Mouse (Mus musculus): ENCODE results near the gene Cyp4f13.

Gene Cyp4f13

DNA sequence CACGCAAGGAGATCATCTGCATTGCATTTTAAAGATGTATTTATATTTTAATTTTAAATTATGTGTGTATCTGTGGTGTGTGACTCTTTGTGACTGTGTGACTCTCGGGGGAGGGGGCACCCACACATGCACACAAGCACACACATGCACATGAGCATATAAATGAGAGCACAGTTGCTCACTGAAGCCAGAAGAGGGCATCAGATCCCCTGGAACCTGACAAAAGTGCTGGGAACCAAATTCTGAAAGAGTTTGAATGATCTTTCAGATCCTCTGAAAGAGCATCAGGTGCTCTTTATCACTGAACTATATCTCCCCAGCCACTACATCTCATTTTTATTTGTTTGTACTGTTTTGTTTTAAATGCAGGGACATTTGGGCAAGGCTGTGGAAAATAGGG is 42.8 kb downstream of the Cyp4f13 start:
- DNase-seq, result no peak

DNA sequence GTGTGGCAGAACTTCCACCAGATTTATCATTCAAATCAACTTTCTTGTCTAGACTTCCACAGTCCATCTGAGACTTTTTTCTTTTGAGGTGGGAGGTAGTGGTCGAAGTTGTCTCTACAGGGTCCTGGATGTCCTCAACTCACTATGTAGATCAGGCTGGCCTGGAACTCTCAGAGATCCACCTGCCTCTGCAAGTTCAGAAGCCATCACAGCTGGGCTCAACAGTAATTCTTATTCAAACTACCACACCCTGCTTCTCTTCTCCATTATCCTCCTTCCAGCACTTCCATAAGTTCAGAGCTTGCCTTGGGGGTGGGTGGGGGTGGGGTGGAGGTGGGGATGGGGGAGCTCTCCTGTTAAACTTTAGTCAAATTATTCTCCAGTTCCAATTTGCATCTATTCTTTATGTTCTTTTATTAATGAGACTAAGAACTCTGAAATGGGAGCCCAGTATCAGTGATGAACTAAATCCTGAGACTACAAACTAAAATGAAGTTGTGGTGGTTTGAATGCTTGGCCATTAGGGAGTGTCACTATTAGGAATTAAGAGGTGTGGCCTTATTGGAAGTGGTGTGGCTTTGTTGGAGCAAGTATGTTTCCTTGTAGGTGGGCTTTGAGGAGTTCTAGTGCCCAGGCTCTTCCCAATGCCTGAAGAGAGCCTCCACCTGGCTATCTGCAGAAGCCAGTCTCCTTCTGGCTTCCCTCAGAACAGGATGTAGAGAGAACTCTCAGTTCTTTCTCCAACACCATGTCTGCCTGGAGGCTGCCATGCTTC is 45.3 kb downstream of the Cyp4f13 start:
- no peak for DNase-seq

- no peak for DNase-seq
Observed at GRCm38 (mm10) chr17:32895421-32895820, 51.8 kb downstream of the Cyp4f13 start.

- DNase-seq, result no peak
Observed at GRCm38 (mm10) chr17:32893901-32894300, 53.3 kb downstream of the Cyp4f13 start.

DNA sequence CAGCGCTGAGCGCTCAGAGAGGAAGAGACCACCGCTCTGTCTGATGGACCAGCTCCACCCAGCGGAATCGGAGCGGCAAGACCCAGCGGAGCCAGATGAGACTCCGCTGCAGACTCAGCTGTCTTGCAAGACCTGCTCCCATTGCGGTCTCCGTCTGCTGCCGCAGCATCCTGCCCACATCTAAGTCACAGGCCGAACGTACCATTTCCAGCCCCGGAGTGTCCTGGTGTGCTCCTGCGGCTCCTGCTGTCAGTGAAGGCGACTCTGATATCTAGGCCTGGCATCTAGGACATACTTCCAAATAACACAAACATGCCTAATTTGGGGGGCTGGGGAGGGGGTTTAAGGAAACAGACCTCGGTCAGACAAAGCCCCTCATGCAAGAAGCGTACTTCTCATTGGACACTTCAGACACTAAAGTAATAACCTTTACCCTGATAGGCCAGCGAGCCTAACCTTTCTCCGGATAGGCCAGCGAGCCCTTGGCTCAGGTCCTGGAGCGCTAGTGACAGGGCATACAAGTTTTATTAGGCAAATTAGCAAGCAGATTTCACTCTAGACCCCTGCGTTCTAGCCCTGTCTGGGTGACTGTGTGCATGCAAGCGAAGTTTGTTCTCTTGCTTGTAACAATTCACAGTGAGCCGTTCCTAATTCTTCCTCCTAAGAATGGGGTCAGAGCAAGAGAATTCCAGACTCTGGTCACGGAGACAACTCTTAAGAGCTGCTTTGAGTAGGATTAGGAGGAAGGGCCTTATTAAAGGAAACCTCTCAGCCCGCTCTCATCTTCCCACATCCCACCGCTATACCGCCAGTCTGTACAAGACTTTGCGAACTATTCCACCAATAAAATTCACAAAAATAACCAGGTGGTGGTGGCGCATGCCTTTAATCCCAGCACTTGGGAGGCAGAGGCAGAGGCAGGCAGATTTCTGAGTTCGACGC is 55.7 kb downstream of the Cyp4f13 start, which contains the start of gene Zfp870:
Gene Zfp870, minus strand, starts transcription at position 404 of the 942 bp plus-strand sequence.
- DNase-seq, result peak; percentile 89

DNA sequence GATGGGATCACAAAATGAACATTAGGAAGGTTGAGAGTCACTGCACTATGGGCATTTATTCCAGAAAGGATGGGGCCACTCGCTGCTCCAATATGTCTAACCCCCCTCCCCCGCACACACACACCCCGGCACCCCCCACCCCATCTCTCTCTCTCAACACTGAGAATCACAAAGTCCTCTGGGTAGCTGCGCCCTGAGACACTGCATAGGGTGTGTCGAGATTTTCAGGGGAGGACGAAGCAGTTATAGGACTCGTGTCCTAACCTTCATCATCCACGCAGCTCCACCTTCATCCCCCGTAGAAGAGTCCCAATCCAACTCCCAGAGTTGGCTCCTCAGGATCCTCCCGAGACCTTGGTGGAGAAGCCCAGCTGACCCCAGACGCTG is 56.4 kb downstream of the Cyp4f13 start:
- DNase-seq, result no peak

DNA sequence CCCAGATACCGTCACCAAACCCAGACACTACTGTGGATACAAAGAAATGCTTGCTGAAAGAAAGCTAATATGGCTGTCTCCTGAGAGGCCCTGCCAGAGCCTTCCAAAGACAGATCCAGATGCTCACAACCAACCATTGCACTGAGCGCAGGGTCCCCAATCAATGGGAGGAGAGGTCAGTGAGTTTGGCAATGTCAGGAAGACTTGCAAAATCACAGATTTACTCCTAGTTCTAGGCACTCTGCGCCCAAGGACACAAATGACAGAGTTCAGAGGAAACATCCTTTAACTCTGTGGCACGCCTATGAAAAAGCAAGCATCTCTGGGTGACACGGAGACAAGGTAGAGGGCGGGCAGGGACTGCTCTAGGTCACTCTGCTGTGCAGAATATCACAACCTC is 57.6 kb downstream of the Cyp4f13 start:
- DNase-seq, result no peak

DNA sequence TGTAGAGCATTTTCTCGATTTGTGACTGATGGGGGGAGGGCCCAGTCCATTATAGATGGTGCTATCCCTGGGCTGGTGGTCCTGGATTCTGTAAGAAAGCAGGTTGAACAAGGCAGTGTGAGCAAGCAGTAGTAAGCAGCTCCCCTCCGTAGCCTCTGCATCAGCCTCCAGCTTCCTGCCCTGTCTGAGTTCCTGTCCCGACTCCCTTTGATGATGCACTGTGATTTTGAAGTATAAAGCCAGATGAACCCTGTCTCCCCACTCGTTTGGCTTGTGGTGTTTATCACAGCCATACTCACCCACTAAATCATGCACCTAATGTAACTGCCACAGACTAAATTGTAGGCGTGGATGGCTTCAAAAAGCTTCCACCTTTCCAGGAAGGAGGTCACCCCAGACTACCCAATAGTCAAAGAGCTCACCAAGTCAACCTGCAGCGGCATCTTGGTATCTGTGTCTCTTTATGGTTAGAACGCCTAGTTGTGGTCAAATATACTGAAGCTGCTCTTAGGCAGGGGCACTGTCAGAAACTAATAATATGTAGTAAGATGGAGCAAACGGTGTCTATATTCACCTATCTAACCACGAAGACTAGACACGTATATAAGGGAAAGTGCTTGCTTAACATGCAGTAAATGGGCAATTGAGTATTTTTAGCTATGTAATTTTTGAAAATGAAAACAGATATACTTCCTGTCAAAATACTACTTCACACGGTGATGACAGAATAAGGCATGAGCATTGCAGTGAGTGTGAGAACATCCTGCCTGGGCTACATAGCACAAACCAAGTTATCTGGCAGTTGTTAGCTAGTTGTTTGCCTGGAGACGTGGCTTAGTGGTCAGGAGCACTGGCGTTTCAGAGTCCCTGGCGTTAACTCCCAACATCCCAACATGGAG is 66.6 kb downstream of the Cyp4f13 start:
- no peak for DNase-seq

DNA sequence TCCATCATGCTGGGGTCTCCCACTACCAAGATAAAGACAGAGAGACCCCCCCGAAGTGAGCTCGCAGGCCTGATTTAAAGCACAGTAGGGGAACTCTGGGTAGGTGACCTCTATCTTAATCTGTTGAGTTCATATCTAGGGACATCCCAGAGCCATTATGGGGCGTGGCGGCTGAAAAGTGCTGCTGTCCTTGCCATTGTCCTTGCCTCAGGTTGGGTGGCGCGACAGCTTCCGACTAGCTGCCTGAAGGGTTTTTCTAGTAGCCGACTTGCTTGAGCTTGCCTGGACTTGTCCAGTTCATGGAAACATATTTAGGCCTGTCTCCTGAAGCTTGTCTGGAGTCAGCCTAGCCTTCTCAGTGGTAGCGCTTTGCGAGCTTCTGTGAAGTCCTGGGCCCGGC is 68.4 kb downstream of the Cyp4f13 start:
- DNase-seq, result no peak

GRCm38 (mm10) chr17:32877471-32878171 is 69.6 kb downstream of the Cyp4f13 start:
- no peak for DNase-seq

Data from kidney, postnatal 10 days (tissue).